Mouse (Mus musculus) hindbrain, embryonic 13.5 days (tissue): ENCODE measurements around the gene Cd2. TPM values are rescaled to one million over a fixed set of nuclear protein-coding genes. Genes with fewer than 3 reads are reported as not detected.

Source experiments
- ATAC-seq: fragments of 200-750 bp; cut with Nextera tagmentation; 2 replicates; pipeline ENCODE4 v1.8.0; 2017; ENCODE audit warnings: moderate TSS enrichment; ENCODE audit not compliant: low FRiP score
- H3K27ac ChIP-seq: fragments of 300-500 bp; sonication (generic); 2 replicates; pipeline ENCODE4 v1.5.1; 2015; ENCODE audit warnings: inconsistent platforms, mild to moderate bottlenecking, moderate library complexity
- H3K27me3 ChIP-seq: fragments of 300-500 bp; sonication (generic); 2 replicates; pipeline ENCODE4 v1.6.1; 2015; ENCODE audit warnings: mild to moderate bottlenecking, inconsistent platforms
- H3K36me3 ChIP-seq: fragments of 300-500 bp; sonication (generic); 2 replicates; pipeline ENCODE4 v1.6.1; 2015; ENCODE audit warnings: mild to moderate bottlenecking, inconsistent platforms
- H3K4me1 ChIP-seq: fragments of 300-500 bp; sonication (generic); replicated peaks from 2 replicates; pipeline ENCODE4 v1.6.1; 2015; ENCODE audit warnings: inconsistent platforms
- H3K4me2 ChIP-seq: fragments of 300-500 bp; sonication (generic); 2 replicates; pipeline ENCODE4 v1.6.1; 2015; ENCODE audit warnings: inconsistent platforms, mild to moderate bottlenecking, moderate library complexity
- H3K4me3 ChIP-seq: fragments of 300-500 bp; sonication (generic); 2 replicates; pipeline ENCODE4 v1.5.1; 2015; ENCODE audit warnings: mild to moderate bottlenecking, inconsistent platforms
- H3K9ac ChIP-seq: fragments of 300-500 bp; sonication (generic); 2 replicates; pipeline ENCODE4 v1.6.1; 2015; ENCODE audit warnings: mild to moderate bottlenecking, inconsistent platforms
- H3K9me3 ChIP-seq: fragments of 300-500 bp; sonication (generic); 2 replicates; pipeline ENCODE4 v1.6.1; 2016; ENCODE audit warnings: inconsistent platforms
- WGBS: fragments of 180-500 bp; shearing (Covaris S2); methylation state at CpG from one replicate; pipeline ENCODE4 v1.1.7; 2015; 5-methylcytosine and 5-hydroxymethylcytosine counted together
- polyA plus RNA-seq: library from polyadenylated mRNA; unstranded; fragments of >200 nt; fragmentation: Nextera tagmentation; extraction: Ambion mirVana; gene quantifications from 2 replicates; pipeline ENCODE4 v1.2.1, GENCODE M21; 2015

Cd2 gene
- polyA plus RNA-seq, 1 experiment from 2014 or later = not detected

GRCm38 (mm10) chr3:101304156-101304555 is 16.4 kb upstream of the Cd2 start:
- H3K4me3 ChIP-seq = no peak overlapping the region
- H3K9me3 ChIP-seq = no peaks in the 10 kb centered on the region
- no peak overlapping the region for H3K4me2 ChIP-seq
- H3K4me1 ChIP-seq = peaks cover 36% of the 10 kb centered on the region
- ATAC-seq = no peak
- no peak overlapping the region for H3K9ac ChIP-seq
- H3K36me3 ChIP-seq = no peaks in the 10 kb centered on the region
- H3K27me3 ChIP-seq = peaks cover 2% of the 10 kb centered on the region; the same call in 1 of the 2 replicates
- H3K27ac ChIP-seq = no peak overlapping the region
- 25% methylated on average over 8 of the region's 8 CpGs for WGBS

GRCm38 (mm10) chr3:101300271-101301071 is 12.7 kb upstream of the Cd2 start:
- H3K4me2 ChIP-seq = peak overlapping the region; percentile 50
- ATAC-seq = 0 out of 2 replicates have a peak, but pooled peaks have one; percentile 27

GRCm38 (mm10) chr3:101299591-101299990 is 11.9 kb upstream of the Cd2 start:
- peaks cover 30% of the 10 kb centered on the region for H3K4me1 ChIP-seq

More at GRCm38 (mm10) chr3:101300271-101301071, 12.7 kb upstream of the Cd2 start:
- Histone ChIP-seq H3K9me3 (no peaks in the 10 kb centered on the region), H3K4me3 (peak overlapping the region; percentile 27), H3K27ac (peak overlapping the region; percentile 77), H3K9ac (peak overlapping the region; percentile 64), H3K4me1 (peaks cover 32% of the 10 kb centered on the region), H3K36me3 (no peaks in the 10 kb centered on the region), H3K27me3 (peaks cover 14% of the 10 kb centered on the region; the same call in 1 of the 2 replicates)
- 26% methylated on average over 23 of the region's 23 CpGs for WGBS

GRCm38 (mm10) chr3:101297221-101297620 is 9.5 kb upstream of the Cd2 start:
- ATAC-seq = no peak
- H3K36me3 ChIP-seq = no peaks in the 10 kb centered on the region
- 91% methylated on average over 5 of the region's 5 CpGs for WGBS

More at GRCm38 (mm10) chr3:101299591-101299990, 11.9 kb upstream of the Cd2 start:
- Histone ChIP-seq H3K9me3 (no peaks in the 10 kb centered on the region), H3K27ac (no peak overlapping the region), H3K9ac (no peak overlapping the region), H3K36me3 (no peaks in the 10 kb centered on the region), H3K4me2 (no peak overlapping the region), H3K4me3 (no peak overlapping the region), H3K27me3 (peaks cover 14% of the 10 kb centered on the region; the same call in 1 of the 2 replicates)
- 79% methylated on average over 6 of the region's 6 CpGs for WGBS
- ATAC-seq = no peak

GRCm38 (mm10) chr3:101295931-101296820 is 8.4 kb upstream of the Cd2 start:
- peaks cover 12% of the 10 kb centered on the region; the same call in 1 of the 2 replicates for H3K27me3 ChIP-seq
- no peaks in the 10 kb centered on the region for H3K36me3 ChIP-seq
- peaks cover 17% of the 10 kb centered on the region for H3K4me1 ChIP-seq
- no peak for ATAC-seq
- H3K9ac ChIP-seq = no peak overlapping the region
- H3K27ac ChIP-seq = no peak overlapping the region
- no peaks in the 10 kb centered on the region for H3K9me3 ChIP-seq
- no peak overlapping the region for H3K4me3 ChIP-seq
- no peak overlapping the region for H3K4me2 ChIP-seq
- 59% methylated on average over 15 of the region's 15 CpGs for WGBS

More at GRCm38 (mm10) chr3:101297221-101297620, 9.5 kb upstream of the Cd2 start:
- Histone ChIP-seq H3K4me1 (peaks cover 18% of the 10 kb centered on the region), H3K9me3 (no peaks in the 10 kb centered on the region), H3K4me3 (no peak overlapping the region), H3K27ac (no peak overlapping the region), H3K4me2 (no peak overlapping the region), H3K27me3 (peaks cover 14% of the 10 kb centered on the region; the same call in 1 of the 2 replicates), H3K9ac (no peak overlapping the region)

- ATAC-seq = 0 out of 2 replicates have a peak, but pooled peaks have one; percentile 41
- no peak overlapping the region for H3K4me2 ChIP-seq
- H3K9me3 ChIP-seq = no peaks in the 10 kb centered on the region
- H3K9ac ChIP-seq = no peak overlapping the region
- H3K4me1 ChIP-seq = peaks cover 9% of the 10 kb centered on the region
- peaks cover 11% of the 10 kb centered on the region; the same call in 1 of the 2 replicates for H3K27me3 ChIP-seq
- no peak overlapping the region for H3K27ac ChIP-seq
- no peak overlapping the region for H3K4me3 ChIP-seq
- WGBS = 5% methylated on average over 11 of the region's 11 CpGs
- H3K36me3 ChIP-seq = no peaks in the 10 kb centered on the region
These were observed 7.7 kb upstream of the Cd2 start for GRCm38 (mm10) chr3:101295366-101295867.

- Histone ChIP-seq H3K4me3 (no peak overlapping the region), H3K9me3 (no peaks in the 10 kb centered on the region), H3K27me3 (peaks cover 11% of the 10 kb centered on the region; the same call in 1 of the 2 replicates), H3K36me3 (no peaks in the 10 kb centered on the region), H3K4me2 (no peak overlapping the region), H3K27ac (no peak overlapping the region), H3K9ac (no peak overlapping the region), H3K4me1 (peaks cover 2% of the 10 kb centered on the region; the same call in 1 of the 2 replicates)
- WGBS = 76% methylated on average over 10 of the region's 10 CpGs
- ATAC-seq = peak; percentile 44
These were observed 7.0 kb upstream of the Cd2 start for GRCm38 (mm10) chr3:101294487-101295365.

- ATAC-seq = no peak
- WGBS = 89% methylated on average over 8 of the region's 8 CpGs
These were observed 5.9 kb upstream of the Cd2 start for GRCm38 (mm10) chr3:101293571-101294135.

GRCm38 (mm10) chr3:101292611-101293010 is 4.9 kb upstream of the Cd2 start:
- H3K9ac ChIP-seq = no peak overlapping the region
- no peaks in the 10 kb centered on the region for H3K9me3 ChIP-seq
- H3K27ac ChIP-seq = no peak overlapping the region
- WGBS = 88% methylated on average over 5 of the region's 5 CpGs
- peaks cover 10% of the 10 kb centered on the region; the same call in 1 of the 2 replicates for H3K27me3 ChIP-seq
- no peaks in the 10 kb centered on the region for H3K36me3 ChIP-seq
- H3K4me1 ChIP-seq = no peaks in the 10 kb centered on the region
- ATAC-seq = no peak
- no peak overlapping the region for H3K4me2 ChIP-seq
- H3K4me3 ChIP-seq = no peak overlapping the region

More at GRCm38 (mm10) chr3:101293571-101294135, 5.9 kb upstream of the Cd2 start:
- H3K36me3 ChIP-seq = no peaks in the 10 kb centered on the region
- no peak overlapping the region for H3K4me2 ChIP-seq
- peaks cover 11% of the 10 kb centered on the region; the same call in 1 of the 2 replicates for H3K27me3 ChIP-seq
- no peak overlapping the region for H3K9ac ChIP-seq
- H3K27ac ChIP-seq = no peak overlapping the region
- no peaks in the 10 kb centered on the region for H3K4me1 ChIP-seq
- H3K9me3 ChIP-seq = no peaks in the 10 kb centered on the region
- no peak overlapping the region for H3K4me3 ChIP-seq

GRCm38 (mm10) chr3:101290587-101291520 is 3.1 kb upstream of the Cd2 start:
- no peak for ATAC-seq
- WGBS = 87% methylated on average over 19 of the region's 19 CpGs
- Histone ChIP-seq H3K27ac (no peak overlapping the region), H3K9me3 (no peaks in the 10 kb centered on the region), H3K4me3 (no peak overlapping the region), H3K36me3 (no peaks in the 10 kb centered on the region), H3K27me3 (no peaks in the 10 kb centered on the region), H3K9ac (no peak overlapping the region), H3K4me2 (no peak overlapping the region), H3K4me1 (no peaks in the 10 kb centered on the region)
